Mouse (Mus musculus): ENCODE data around the gene Iqcf1.

The Iqcf1 gene

DNA sequence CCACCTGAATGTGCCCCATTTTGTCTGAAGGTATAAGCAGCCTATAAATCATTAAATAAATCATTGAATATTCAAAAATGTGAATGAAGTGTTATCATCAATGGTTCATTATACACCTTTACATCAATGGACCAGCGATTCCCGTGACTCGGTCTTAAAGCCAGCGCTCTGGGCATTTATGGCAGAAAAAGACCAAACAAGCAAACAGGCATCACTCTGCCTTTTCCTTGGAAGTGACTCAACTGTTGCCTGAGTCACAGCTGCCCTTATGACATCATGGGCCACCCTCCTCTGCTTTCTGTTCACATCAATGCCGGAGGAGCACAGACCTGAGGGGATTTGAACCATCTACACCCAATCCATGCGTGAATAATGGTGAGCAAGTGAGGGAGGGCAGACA, at the start of gene Iqcf1:
Gene Iqcf1, plus strand, starts transcription at position 301 of the 400 bp plus-strand sequence.
- DNase-seq (ENCODE audit: low spot score) = no peak

DNA sequence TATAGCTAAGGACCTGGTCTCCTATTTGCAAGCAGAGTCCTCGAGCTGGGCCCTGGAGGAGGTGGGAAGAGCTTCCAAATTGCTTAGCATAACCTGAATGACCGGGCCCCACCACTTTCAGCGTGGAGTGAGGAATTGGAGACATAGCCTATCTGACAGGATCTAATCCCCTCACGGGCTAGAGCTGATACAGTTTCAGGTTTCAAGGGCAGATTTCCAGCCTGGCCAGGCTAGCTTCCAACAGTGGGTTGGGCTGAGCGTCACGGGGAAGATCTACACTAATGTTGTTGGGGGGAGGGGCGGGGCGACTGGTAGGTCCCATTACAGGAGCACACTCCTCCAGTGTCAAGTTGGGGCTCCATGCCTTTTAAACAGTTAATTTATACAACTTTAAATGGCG, 49.1 kb upstream of the Iqcf1 start:
- peak; percentile 77 for DNase-seq (ENCODE audit: low spot score)

DNA sequence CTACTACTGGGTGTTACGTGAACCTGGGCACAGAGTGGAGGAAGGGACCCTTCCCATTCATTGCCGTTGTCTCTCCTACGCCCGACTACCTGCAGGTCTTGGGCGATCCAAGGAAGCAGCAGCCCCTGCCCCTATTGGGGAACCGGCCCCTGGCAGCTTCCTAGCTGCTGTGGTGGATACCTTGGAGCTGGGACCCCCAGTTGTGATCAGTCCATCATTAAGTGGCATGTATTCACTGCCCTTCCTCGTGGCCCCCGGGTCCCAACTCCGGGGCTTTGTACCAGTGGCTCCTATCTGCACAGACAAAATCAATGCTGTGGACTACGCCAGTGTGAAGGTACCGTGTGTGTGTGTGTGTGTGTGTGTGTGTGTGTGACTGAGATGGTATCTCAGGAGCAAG, 48.5 kb upstream of the Iqcf1 start:
- DNase-seq (ENCODE audit: low spot score) = no peak

DNA sequence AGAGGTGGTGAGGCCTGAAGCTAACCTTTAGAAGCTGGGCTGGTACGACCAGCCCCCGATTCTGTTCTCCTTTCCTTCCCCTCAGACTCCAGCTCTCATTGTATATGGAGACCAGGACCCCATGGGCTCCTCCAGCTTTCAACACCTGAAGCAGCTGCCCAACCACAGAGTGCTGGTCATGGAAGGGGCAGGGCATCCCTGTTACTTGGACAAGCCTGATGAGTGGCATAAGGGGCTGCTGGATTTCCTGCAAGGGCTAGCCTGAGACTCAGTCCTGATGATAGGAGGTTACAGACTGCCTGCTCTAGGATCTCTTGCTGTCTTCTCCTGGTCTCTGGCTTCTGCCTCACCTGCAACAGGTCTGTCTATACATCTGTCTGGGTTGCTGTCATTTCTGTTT, 47.9 kb upstream of the Iqcf1 start:
- DNase-seq (ENCODE audit: low spot score) = no peak

DNA sequence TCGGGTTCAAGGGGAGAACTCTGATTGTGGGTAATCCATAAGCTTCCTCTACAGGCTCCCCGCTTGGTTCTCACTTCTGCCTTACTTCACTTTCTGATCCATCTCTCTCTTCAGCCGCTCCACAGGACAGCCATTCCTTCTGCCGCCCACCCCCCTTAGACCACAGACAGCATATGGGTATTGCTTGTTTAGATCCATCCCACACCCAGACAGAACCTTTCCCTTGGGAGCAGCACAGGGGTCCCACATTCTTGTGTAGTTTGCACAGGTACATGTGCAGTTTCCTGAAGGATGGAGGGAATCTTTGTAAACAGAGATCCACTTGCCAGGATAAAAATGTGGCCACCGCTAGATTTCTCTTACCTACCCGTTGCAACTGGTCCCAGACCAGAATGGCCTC, 47.4 kb upstream of the Iqcf1 start:
- DNase-seq (ENCODE audit: low spot score) = no peak

DNA sequence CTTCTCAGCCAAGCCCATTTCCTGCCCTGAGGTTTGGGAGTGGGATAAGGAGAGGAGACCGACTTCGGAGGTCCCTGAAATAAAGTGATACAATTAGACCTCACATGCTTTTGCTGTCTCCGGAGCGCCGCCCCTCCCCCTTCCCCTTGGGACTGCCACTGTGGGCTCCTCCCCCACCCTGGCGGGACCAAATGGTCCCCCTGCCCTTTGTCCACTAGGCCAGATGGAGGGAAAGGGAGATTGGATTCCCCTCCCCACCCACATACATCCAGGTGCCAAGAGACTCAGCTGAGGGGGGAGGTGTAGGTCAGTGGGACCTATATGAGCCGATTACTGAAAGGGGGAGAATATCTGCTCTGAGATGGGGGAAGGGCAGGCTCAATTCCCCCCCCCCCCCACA, 46.9 kb upstream of the Iqcf1 start:
- DNase-seq (ENCODE audit: low spot score) = no peak

DNA sequence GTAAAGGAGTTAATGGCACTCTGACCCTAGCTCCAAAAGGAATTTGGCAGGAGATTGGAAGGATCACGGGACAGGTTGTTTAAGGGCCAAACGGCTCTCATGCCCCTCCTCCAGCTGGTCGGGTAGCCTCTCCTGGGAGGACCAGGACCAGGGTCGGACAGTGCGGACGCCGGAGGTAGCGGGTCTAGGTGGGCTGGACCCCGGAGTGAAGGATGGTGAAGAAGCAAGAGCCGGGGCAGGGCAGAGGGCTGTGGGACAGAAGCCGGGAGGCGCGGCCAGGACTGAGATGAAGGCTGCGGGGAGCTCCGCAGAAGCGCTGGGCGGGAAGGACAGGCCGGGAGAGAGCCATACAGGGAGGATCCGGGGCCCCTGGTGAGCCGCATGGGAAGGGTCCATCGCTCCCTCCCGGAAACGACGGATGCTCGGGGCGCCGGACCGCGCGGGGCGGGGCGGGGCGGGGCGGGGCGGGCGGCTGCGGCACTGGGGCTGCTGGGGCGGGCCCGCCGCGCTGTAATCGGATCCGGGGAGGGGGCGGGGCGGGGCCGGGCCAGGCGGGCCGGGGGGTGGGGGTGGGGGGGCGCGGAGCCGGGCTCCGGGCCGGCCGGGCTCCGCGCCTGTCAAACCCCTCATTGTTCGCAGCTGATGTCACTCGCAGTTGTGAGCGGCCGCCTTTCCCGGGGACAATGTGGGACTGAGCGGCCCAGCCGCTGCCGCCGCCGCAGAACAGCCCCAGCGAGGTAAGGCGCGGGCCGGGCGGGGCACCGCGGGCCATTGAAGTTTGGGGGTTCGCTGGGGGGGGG, 46.3 kb upstream of the Iqcf1 start, which contains the start of gene Pcbp4:
Gene Pcbp4, plus strand, starts transcription at position 21 of the 800 bp plus-strand sequence.
- DNase-seq (ENCODE audit: low spot score) = peak; percentile 55

DNA sequence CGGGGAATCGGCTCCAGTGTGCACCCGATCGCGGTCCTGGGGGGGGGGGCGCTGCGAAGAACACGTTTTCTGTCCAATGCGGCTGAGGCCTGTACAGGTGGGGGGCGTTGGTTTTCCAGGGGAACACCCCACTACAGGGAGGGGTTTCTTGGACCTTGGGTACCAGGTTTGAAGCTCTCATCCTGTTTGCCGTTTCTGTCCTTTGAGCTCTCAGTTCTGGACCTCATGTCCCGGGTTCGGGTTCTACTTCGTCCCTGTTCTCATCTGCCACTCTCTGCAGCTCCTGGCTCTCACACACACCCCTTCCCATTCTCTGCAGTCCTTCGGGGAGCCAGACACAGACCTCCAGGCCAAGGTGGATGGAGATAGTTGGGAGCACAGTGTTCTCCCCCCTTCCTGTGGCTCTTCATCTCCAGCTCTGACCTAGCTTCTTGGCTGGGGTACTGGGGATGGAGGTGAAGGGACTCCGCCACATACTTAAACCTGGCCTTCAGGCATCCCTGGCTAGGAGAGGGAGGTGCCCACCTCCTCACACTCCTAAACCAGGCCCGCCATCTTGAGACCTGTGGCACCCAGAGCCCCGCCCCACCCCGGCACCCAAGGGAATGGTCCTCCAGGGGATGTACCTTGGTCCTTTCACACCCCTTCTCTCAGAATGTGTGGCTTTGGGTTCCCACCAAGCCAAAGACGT, 45.6 kb upstream of the Iqcf1 start:
- DNase-seq (ENCODE audit: low spot score) = no peak

DNA sequence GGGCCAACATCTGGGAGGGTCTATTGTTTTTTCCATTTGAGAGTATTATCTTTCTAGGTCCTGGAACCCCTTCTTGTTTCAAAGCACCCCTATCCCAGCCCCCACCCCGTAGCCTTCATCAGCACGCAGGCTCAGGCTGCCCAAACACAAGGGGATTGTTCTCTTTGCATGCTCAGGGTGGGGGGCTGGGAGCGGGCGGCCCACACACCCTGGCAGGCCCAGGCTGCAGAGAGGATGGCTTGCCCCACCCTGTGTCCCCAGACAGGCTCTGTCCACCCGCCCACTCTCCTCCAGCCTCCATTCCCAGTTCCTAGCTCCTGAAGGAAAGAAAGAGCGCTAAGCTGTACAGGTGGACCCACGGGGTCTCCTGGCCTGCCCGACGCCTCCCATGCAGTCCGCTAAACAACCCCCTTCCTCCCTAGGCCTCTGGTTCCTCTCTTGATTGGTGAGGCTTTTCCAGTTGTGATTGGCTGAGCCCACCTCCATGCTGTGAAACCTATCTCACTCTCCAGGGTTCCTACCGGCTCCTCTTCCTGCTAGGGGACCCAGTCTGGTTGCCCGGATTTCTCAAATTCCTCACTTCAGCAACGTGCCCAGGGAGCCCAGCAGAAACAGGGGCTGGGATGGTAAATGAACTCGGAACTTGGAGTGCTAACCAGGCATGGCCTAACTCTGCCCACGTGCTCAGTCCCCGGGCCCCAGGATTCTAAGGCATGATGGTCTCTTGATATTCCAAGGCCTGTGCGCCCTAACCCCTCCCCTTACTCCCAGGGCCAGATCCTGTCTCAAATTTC, 44.7 kb upstream of the Iqcf1 start:
- DNase-seq (ENCODE audit: low spot score) = no peak

DNA sequence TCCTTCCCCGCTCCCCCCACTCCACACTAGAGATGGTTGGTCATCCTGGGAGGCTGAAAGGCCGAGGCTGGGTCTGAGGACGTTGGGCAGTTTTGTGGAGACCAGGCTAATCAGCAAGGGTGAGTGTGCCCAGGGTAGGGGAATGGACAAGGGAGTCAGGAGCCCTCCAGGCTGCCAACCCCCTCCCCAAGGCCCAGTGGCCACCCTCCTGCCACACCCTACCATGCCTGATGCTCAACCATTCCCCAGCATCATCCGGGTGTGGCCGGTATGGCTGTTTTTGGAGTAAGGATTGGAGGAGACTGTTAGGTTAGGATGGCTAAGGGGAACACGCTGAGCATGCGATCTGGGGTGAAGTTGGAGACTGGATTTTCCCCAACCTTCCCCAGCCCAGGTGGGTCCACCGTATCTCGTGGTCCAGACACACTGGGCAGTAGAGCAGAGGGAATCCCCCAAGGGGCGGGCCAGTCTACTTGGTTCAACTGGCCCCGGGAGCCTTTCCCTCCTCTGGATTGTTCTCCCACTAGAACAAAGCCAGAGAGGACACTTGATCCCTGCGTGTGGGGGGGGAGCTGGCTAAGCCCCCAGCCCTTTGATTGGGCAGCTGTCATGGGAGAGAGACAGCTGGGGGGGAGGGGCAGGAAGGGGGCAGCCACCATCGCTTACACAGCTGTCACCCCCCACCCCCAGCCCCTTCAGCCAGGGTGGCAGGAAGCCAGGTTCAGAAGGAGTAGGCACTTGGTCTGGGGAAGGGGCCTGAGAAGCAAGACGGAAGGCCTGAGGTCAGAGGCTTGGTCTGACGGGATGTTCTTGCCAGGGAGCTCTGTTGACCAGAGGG, 43.2 kb upstream of the Iqcf1 start:
- no peak for DNase-seq (ENCODE audit: low spot score)

DNA sequence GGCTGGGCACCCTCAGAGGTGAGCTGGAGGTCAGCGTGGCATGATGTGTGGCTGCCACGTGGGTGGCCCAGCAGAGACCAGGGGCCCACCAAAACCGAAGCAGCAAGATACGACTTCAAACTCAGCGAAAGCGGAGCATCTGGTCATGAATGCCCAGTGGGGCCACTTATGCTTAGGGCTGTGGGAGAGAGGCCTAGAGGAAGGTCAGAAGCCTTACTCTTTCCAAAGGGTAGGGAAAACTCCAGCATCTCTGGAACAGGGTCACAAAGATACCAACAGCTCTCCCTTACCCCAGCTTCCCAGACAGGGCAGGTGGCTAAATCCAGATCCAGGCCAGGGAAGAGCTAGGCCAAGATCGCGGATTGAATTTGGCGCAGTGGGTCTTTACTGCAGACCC, 42.6 kb upstream of the Iqcf1 start:
- no peak for DNase-seq (ENCODE audit: low spot score)

DNA sequence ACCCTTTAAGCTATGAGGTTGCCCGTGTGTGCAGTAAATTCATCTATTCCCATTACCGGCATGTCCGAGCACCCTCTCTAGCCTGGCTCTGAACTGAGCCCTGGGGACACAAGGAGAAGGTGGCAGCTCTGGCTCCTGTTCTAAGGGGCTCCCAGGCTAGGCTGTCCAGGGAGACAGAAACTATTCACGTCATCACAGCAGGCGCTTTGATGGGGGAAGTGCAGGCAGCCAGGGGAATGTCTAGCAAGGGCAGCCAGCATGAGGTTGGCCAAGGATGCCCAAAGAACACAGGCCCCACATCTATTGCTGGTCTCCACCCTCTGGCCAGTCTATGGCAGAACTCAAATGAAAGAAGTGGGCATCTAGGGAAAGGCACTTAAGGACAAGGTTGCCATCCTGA, 41.8 kb upstream of the Iqcf1 start:
- DNase-seq (ENCODE audit: low spot score) = no peak

DNA sequence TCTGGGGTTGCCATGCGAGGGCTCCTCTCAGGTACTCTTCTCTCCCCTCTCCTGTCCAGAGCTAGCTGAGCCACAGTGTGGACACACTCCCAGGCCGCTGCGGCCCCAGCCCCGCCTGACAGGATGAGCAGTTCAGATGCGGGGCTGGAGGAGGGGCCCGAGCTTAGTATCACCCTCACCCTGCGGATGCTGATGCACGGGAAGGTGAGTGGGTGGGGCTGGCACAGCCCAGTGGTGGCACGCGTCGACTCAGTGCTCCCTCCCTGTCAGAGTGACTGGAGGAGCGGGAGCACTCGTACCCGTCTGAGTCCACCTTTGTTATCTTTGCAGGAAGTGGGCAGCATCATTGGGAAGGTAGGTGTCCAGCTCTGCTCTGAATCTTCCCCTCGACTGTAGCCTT, 39.8 kb upstream of the Iqcf1 start:
- DNase-seq (ENCODE audit: low spot score) = no peak

DNA sequence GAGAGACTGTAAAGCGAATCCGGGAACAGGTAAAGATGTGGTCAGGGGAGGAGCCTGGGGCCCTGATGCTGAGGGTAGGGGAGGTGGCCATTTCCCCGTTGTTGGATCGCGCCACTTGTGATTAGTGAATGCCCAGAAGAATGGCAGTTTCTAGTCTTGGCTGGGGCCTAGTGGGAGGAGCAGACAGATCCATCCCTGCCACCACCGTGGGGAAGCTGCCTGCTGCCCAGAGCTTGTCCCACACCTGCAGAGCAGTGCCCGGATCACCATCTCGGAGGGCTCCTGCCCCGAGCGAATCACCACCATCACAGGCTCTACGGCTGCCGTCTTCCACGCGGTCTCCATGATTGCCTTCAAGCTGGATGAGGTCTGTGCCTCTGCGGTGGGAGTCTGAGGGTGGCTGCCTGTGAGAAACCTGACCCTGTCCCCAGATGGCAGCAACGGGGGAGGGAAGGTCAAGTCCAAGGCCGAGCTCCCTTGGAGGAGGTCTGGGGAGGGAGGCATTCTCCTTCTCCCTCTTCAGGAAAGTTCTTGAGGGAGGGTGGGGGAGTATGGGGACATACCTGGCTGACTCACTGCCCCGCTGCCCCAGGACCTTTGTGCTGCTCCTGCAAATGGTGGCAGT, 39.3 kb upstream of the Iqcf1 start:
- DNase-seq (ENCODE audit: low spot score) = no peak

DNA sequence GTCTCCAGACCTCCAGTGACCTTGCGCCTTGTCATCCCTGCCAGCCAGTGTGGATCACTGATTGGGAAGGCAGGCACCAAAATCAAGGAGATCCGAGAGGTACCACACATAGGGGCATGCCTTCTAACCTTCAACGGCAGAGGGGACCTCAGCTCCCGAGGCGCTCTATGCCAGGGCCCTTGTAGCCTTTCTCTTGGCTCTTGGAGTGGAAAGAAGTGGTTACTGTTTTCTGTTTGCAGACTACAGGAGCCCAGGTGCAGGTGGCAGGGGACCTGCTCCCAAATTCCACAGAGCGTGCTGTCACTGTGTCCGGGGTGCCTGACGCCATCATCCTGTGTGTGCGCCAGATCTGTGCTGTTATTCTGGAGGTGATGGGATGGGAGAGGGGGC, 38.7 kb upstream of the Iqcf1 start:
- DNase-seq (ENCODE audit: low spot score) = no peak

DNA sequence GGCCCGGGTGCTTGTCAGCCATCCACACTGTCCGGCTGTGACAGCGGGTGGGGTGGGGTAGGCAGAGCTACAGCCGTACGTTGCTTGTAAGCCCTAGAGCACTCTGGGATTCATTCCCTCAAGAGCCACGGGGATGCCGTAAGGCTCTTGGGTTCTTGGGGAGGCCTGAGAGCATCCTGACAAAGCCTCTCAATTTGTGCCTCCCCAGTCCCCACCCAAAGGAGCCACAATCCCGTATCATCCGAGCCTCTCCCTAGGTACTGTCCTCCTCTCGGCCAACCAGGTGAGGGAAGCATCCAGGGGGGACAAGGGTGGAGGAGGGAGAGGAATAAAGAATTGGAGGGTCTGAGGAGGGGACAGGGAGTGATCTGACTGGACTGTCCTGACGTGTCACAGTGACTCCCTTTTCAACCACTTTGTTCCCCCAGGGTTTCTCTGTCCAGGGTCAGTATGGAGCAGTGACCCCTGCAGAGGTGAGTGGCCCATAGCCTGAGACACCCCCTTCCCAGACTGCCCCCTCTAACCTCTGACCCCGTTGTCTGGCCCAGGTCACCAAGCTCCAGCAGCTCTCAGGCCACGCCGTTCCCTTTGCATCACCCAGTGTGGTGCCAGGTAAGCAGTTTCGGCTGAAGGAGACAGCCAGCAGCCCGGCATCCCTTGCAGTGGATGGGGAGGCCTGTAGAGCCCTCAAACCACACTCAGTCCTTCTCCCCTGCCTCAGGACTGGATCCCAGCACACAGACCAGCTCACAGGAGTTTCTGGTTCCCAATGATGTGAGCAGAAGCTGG, 37.9 kb upstream of the Iqcf1 start:
- DNase-seq (ENCODE audit: low spot score) = no peak

DNA sequence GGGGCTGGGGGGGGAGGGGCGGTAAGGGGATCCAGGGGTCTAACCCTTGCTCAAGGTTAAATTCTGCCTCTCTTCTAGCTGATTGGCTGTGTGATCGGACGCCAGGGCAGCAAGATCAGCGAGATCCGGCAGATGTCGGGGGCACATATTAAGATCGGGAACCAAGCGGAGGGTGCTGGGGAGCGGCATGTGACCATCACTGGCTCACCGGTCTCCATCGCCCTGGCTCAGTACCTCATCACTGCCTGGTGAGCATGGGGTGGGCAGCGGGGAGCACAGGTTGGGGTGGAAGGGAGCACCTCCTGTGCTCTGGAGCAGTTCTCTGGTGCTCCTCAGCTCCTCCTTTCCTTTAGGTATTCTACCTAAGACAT, 37.4 kb upstream of the Iqcf1 start:
- DNase-seq (ENCODE audit: low spot score) = no peak

DNA sequence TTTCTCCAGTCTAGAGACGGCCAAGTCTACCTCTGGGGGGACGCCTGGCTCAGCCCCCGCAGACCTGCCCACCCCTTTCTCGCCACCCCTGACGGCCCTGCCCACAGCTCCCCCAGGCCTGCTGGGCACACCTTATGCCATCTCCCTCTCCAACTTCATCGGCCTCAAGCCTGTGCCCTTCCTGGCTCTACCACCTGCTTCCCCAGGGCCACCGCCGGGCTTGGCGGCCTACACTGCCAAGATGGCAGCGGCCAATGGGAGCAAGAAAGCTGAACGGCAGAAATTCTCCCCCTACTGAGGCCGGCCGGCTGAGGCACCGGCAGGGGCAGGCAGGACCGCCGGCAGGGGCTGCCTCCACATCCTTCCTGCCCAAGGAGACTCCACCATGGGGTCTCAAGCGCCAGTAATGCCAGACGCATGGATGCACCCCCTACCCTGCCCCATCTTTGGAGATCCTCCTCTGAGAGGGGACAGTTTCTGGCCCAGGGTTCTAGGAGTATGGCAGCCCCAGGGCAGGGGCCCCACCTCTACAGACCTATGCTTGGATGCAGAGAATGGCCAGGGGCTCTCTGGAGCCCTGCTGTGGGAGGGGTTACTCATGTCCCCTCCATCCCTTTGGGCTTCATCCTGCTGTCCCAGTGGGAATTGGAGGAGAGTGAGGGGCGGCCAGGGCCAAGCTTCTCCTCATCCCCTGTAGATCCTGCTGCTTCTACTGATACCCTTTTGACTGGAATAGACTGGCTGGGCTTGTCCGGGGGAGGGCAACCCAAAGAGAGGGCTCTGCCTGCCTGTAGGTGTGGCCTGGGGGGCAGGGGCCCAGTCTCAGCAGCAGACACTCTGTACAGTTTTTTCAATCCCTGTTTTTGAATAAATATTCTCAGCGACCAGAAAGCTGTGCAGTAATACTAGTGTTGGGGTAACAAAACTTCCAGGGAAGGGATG, 36.4 kb upstream of the Iqcf1 start:
- DNase-seq (ENCODE audit: low spot score) = no peak

DNA sequence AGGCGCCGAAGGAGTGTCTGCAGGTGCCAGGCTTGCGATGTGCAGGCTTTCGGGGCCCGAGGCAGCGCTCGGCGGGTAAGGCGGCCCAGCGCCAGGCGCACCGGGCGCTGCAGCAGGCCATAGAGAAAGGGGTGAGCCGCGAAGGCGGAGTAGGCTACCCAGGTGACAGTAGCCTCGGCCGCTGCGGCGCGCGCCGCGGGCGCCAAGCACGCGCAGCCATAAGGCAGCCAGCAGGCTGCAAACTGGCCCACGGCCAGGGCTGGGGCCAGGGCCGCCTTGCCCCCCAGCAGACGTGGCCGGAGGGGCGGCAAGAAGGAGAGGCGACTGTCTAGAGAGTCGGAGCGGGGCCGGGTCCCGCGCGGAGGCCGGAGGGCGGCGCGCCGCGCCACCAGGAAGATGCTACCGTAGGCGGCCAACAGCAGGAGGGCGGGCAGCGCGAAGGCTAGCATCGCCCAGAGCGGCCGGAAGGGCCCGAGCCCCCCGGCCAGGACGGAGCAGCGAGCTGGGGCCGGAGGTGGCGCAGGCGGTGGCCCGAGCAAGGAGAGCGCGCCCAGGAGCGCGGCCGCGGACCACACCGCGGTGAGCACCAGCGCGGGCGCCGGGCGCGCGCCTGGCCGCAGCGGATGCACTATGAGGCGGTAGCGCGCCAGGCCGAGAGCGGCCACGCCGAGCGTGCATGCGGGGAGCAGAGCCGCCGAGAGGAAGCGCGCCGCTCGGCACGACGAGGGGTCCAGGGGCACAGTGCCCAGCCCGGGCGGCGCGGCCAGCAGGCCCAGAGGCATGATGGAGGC, 34.8 kb upstream of the Iqcf1 start:
- DNase-seq (ENCODE audit: low spot score) = no peak
